Mouse (Mus musculus) embryonic facial prominence, embryonic 11.5 days (tissue): Measurements from ENCODE around the gene Dqx1. TPM values are rescaled to one million over a fixed set of nuclear protein-coding genes. Genes with fewer than 3 reads are reported as not detected.

ENCODE experiments used
- ATAC-seq: fragments of 200-750 bp; cut with Nextera tagmentation; replicated peaks from 2 replicates; pipeline ENCODE4 v1.8.0; 2017; ENCODE audit warnings: low read depth; ENCODE audit not compliant: insufficient number of reproducible peaks, low FRiP score, low TSS enrichment
- DNase-seq: peaks from one replicate; pipeline ENCODE4 v3.0.0-alpha.2; 2015; ENCODE audit warnings: low spot score
- H3K27ac ChIP-seq: fragments of 300-500 bp; sonication (generic); replicated peaks from 2 replicates; pipeline ENCODE4 v1.5.1; 2014; ENCODE audit warnings: mild to moderate bottlenecking, low read depth, low read length, control low read depth
- H3K27me3 ChIP-seq: fragments of 300-500 bp; sonication (generic); 2 replicates; pipeline ENCODE4 v1.6.1; 2014; ENCODE audit warnings: mild to moderate bottlenecking, low read length, moderate library complexity, mixed read lengths; ENCODE audit not compliant: control insufficient read depth, insufficient read depth
- H3K36me3 ChIP-seq: fragments of 300-500 bp; sonication (generic); replicated peaks from 2 replicates; pipeline ENCODE4 v1.6.1; 2014; ENCODE audit warnings: low read depth, mild to moderate bottlenecking, low read length, moderate library complexity, mixed read lengths; ENCODE audit not compliant: control insufficient read depth, insufficient read depth
- H3K4me1 ChIP-seq: fragments of 300-500 bp; sonication (generic); 2 replicates; pipeline ENCODE4 v1.6.1; 2014; ENCODE audit warnings: low read length, mixed read lengths; ENCODE audit not compliant: control insufficient read depth, insufficient read depth
- H3K4me2 ChIP-seq: fragments of 300-500 bp; sonication (generic); 2 replicates; pipeline ENCODE4 v1.6.1; 2014; ENCODE audit warnings: low read depth, mild to moderate bottlenecking, control low read depth, low read length, moderate library complexity
- H3K4me3 ChIP-seq: fragments of 300-500 bp; sonication (generic); 2 replicates; pipeline ENCODE4 v1.5.1; 2014; ENCODE audit warnings: low read depth, low read length, control low read depth
- H3K9ac ChIP-seq: fragments of 300-500 bp; sonication (generic); replicated peaks from 2 replicates; pipeline ENCODE4 v1.6.1; 2014; ENCODE audit warnings: mild to moderate bottlenecking, control low read depth, low read length
- H3K9me3 ChIP-seq: fragments of 300-500 bp; sonication (generic); replicated peaks from 2 replicates; pipeline ENCODE4 v1.6.1; 2016; ENCODE audit warnings: mild to moderate bottlenecking, low read length, inconsistent platforms, mixed read lengths; ENCODE audit not compliant: control insufficient read depth
- WGBS: fragments of 180-500 bp; shearing (Covaris S2); extraction: QIAGEN DNeasy Blood & Tissue Kit; methylation state at CpG from one replicate; pipeline ENCODE4 v1.1.7; 2014; 5-methylcytosine and 5-hydroxymethylcytosine counted together
- polyA plus RNA-seq: library from polyadenylated mRNA; unstranded; fragments of >200 nt; fragmentation: Nextera tagmentation; extraction: Ambion mirVana; gene quantifications from 2 replicates; pipeline ENCODE4 v1.2.1, GENCODE M21; 2014

Gene Dqx1
- polyA plus RNA-seq, 1 experiment from 2014 or later: 0.45 TPM

DNA sequence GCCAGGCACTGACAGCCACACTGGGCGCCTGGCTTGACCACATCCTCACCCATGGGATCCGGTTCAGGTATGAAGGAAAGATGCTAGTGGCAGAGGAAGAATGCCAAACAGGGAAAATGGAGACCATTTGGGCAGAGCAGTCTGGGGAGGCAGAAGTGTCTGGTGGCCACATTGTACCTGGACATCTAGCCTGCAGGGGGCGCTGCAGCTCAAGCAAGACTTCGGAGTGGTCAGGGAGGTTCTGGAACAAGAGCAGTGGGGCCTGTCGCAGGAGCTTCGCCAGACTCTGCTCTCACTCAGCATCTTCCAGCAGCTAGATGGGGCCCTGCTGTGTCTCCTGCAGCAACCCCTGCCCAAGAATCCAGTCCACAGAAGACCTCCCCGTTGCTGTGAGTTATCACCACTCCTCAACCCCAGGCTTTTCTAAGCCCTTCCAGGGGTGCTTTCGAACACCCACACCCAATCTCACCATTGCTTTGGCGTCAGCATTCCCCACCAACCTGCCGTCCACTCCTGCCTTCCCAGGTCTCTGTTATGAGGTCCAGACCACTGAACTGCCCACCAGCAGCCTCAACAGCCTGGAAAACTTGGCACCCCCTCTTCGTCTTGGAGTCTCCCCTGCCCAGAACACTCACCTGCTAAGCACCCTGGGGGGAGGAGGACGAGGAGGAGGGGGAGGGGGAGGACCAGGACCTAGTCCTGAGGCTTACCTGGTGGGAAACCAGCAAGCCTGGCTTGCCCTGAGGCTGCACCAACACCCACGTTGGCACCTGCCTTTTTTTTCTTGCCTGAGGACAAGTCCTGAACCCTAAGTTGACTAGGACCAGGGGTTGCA lies 50.1 kb downstream of the Dqx1 start:
- 31% methylated on average over 13 of the region's 13 CpGs for WGBS
- Histone ChIP-seq H3K4me2 (peak overlapping the region; percentile 87; the same call in 1 of the 2 replicates), H3K4me1 (peaks cover 2% of the 10 kb centered on the region), H3K36me3 (no peaks in the 10 kb centered on the region), H3K9ac (peak overlapping the region; percentile 96), H3K27ac (no peak overlapping the region; the same call in 1 of the 2 replicates), H3K27me3 (no peaks in the 10 kb centered on the region; the same call in none of the 2 replicates), H3K4me3 (no peak overlapping the region), H3K9me3 (no peaks in the 10 kb centered on the region)
- DNase-seq: peak; percentile 82
- ATAC-seq: no peak; the same call in 1 of the 2 replicates

DNA sequence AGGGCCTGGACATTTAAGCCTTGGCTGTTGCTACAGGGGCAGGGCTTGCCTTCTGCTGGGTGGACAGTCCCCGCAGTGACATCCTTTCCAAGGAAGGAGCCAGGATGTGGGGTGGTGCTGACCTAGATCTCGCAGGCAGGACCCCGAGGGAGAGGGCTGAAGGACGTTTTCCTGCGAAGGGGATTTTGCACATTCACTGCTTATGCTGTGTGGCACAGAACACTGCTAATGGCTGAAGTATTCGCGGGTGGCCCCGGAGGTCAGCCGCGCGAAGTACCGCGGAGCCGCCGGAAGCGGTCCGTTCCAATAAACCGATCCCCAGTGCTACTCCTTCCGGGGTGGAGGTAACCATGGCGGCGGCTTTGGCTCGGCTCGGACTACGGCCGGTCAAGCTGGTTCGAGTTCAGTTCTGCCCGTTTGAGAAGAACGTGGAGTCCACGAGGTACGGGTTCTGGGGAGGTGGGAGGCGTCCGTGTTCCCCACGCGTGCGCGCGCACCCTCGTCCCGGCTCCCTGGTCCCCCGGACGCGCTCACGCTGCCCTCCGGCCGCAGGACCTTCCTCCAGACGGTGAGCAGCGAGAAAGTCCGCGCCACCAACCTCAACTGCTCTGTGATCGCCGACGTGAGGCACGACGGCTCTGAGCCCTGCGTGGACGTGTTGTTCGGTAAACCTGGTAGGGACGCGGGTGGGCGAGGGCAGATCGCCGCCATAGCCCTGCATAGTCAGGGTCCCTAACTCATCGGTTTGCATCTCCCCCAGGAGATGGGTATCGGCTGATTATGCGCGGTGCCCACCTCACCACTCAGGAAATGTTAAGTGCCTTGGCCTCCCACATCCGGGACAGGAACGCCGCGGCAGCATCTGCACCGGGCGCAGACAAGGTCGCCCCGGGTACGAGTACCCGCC lies 51.4 kb downstream of the Dqx1 start, which contains the start of gene Mrpl53:
TSS of gene Mrpl53 (plus strand) at position 279 of the 907 bp plus-strand sequence.
- under 1% methylated on average over 75 of the region's 76 CpGs for WGBS
- DNase-seq (peak; percentile 84), ATAC-seq (peak; percentile 81)
- H3K27ac ChIP-seq: peak within 1 kb of the TSS; percentile 65
- peak within 1 kb of the TSS; percentile 96 for H3K9ac ChIP-seq
- no peaks in the 10 kb centered on the region; the same call in 1 of the 2 replicates for H3K4me1 ChIP-seq
- no peaks in the 10 kb centered on the region for H3K27me3 ChIP-seq
- peak within 1 kb of the TSS; percentile 87 for H3K4me2 ChIP-seq
- H3K36me3 ChIP-seq: no peaks in the 10 kb centered on the region
- H3K4me3 ChIP-seq: peak within 1 kb of the TSS; percentile 89
- no peaks in the 10 kb centered on the region for H3K9me3 ChIP-seq

DNA sequence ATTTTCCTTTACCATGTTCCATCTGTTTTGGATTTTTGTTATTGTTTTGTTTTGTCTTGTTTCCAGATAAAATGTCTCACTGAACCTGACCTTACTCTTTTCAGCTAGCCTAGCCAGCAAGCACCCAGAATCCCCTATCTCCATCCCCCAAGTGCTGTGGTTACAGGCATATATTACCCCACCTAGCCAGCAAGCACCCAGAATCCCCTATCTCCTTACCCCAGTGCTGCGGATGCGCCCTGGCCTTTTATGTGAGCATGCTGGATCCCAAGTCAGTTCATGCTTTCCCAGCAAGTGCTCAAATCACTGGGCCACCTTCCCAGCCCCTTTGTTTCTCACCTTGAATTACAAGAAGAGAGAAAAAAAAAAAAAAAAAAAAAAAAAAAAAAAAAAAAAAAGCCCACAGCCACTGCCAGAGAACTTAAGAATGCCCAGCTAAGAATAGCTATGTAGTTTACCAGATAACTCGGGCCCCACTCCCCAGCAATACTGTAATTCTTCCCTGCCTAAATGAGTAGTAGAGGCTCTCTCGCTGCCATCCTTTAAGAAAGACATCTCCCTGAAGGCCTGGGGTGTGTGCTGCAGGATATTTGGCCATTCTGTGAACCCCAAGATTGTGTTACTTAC lies 54.0 kb downstream of the Dqx1 start:
- Histone ChIP-seq H3K36me3 (no peaks in the 10 kb centered on the region), H3K9me3 (no peaks in the 10 kb centered on the region), H3K27ac (no peak overlapping the region), H3K4me1 (no peaks in the 10 kb centered on the region; the same call in 1 of the 2 replicates), H3K27me3 (no peaks in the 10 kb centered on the region), H3K9ac (no peak overlapping the region), H3K4me2 (no peak overlapping the region), H3K4me3 (no peak overlapping the region)
- no peak for DNase-seq
- no peak for ATAC-seq
- 93% methylated on average over 4 of the region's 4 CpGs for WGBS

GRCm38 (mm10) chr6:83115011-83115671 lies 57.5 kb downstream of the Dqx1 start, which contains the start of gene Mogs:
Gene Mogs, plus strand, starts transcription at chr6:83115496.
- Histone ChIP-seq H3K4me2 (peak within 1 kb of the TSS; percentile 78), H3K4me3 (peak within 1 kb of the TSS; percentile 75), H3K9ac (peak within 1 kb of the TSS; percentile 85), H3K36me3 (no peaks in the 10 kb centered on the region; the same call in 1 of the 2 replicates), H3K4me1 (peaks cover 4% of the 10 kb centered on the region), H3K27me3 (no peaks in the 10 kb centered on the region), H3K9me3 (no peaks in the 10 kb centered on the region), H3K27ac (0 out of 2 replicates have a peak within 1 kb of the TSS, but pooled peaks have one; percentile 5)
- ATAC-seq (peak; percentile 72), DNase-seq (peak; percentile 95)
- WGBS: 1% methylated on average over 58 of the region's 58 CpGs

DNA sequence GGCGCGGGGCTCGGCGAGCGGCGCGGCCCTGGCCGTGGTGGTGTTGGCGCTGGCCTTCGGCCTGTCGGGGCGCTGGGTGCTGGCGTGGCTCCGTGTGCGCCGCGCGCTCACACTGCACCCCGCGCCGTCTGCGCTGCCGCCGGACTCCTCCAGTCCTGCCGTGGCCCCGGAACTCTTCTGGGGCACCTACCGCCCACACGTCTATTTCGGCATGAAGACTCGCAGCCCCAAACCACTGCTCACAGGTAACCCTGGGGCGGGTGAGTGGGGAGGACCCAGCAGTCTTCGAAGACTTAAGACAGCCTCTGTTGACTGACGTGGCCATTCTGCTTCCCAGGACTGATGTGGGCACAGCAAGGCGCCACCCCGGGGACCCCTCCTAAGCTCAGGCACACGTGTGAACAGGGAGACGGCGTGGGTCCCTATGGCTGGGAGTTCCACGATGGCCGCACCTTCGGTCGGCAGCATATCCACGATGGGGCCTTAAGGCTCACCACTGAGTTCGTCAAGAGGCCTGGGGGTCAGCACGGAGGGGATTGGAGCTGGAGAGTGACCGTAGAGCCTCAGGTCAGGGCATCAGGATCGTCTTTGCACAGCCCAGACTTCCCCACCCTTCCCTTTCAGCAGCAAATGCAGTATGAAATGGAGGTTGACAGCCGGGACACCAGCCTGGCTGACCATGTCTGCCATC lies 58.2 kb downstream of the Dqx1 start:
- no peak for DNase-seq
- Histone ChIP-seq H3K4me2 (peak overlapping the region; percentile 78), H3K9ac (peak overlapping the region; percentile 85), H3K4me3 (peak overlapping the region; percentile 75), H3K36me3 (no peaks in the 10 kb centered on the region; the same call in 1 of the 2 replicates), H3K27ac (0 out of 2 replicates have a peak overlapping the region, but pooled peaks have one; percentile 5), H3K27me3 (no peaks in the 10 kb centered on the region), H3K4me1 (peaks cover 5% of the 10 kb centered on the region), H3K9me3 (no peaks in the 10 kb centered on the region)
- ATAC-seq: peak; percentile 31
- whole genome bisulfite sequencing: 3% methylated on average over 46 of the region's 48 CpGs

DNA sequence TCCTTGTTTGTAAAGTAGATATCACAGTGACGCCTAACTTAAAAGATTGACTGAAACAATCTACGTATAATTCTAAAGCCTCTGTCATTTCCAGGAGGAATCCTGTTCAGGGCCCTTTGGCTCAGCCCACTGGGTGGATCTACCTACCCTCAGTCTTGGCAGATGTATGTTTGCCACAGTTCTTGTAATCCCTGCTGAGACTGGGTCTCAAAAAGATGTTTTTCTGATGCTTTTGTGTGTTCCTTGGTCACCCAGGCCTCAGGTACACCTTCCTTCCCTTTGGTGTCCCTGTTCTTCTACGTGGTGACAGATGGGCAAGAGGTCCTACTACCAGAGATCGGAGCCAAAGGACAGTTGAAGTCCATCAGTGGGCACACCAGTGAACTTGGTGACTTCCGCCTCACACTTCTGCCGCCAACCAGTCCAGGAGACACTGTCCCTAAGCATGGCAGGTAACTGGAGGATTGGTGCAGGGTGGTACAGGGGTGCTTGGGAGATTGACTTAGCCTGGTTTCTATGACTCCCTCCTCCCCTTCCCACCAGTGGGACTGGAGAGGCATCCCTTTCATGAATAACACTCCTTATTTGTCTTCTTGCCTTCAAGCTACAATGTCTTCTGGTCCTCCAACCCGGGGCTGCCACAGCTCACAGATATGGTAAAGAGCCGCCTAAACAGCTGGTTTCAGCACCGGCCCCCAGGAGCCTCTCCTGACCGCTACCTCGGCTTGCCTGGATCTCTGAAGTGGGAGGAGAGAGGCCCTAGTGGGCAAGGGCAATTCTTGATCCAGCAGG lies 58.9 kb downstream of the Dqx1 start:
- H3K27me3 ChIP-seq: no peaks in the 10 kb centered on the region
- H3K27ac ChIP-seq: no peak overlapping the region
- H3K36me3 ChIP-seq: no peaks in the 10 kb centered on the region; the same call in 1 of the 2 replicates
- DNase-seq: no peak
- no peak for ATAC-seq
- H3K4me3 ChIP-seq: peak overlapping the region; percentile 75
- no peaks in the 10 kb centered on the region for H3K9me3 ChIP-seq
- peak overlapping the region; percentile 78 for H3K4me2 ChIP-seq
- H3K9ac ChIP-seq: peak overlapping the region; percentile 85
- peaks cover 5% of the 10 kb centered on the region for H3K4me1 ChIP-seq
- 77% methylated on average over 11 of the region's 11 CpGs for WGBS
